Mouse (Mus musculus) intestine, postnatal 0 days (tissue): ENCODE measurements around the gene Rnf224. TPM values are rescaled to one million over a fixed set of nuclear protein-coding genes. Genes with fewer than 3 reads are reported as not detected.
A peak's percentile ranks its signal among the peaks of the same experiment; 100 is the strongest.
"Not testable (repeated sequence)": the region's sequence is repeated elsewhere in the genome, so short reads cannot be mapped to it uniquely, and the experiment has no call there.

ENCODE experiments used
- ATAC-seq: fragments of 200-750 bp; cut with Nextera tagmentation; 2 replicates; pipeline ENCODE4 v1.8.0; 2017; ENCODE audit warnings: mild to moderate bottlenecking, moderate TSS enrichment, moderate library complexity
- H3K27ac ChIP-seq: fragments of 300-500 bp; sonication (generic); 2 replicates; pipeline ENCODE4 v1.5.1; 2014; ENCODE audit warnings: mild to moderate bottlenecking, low read depth, low read length, moderate library complexity
- H3K27me3 ChIP-seq: fragments of 300-500 bp; sonication (generic); replicated peaks from 2 replicates; pipeline ENCODE4 v1.6.1; 2014; ENCODE audit warnings: low read length, mixed read lengths; ENCODE audit not compliant: control insufficient read depth, insufficient read depth
- H3K36me3 ChIP-seq: fragments of 300-500 bp; sonication (generic); 2 replicates; pipeline ENCODE4 v1.6.1; 2014; ENCODE audit warnings: mild to moderate bottlenecking, moderate library complexity; ENCODE audit not compliant: control insufficient read depth, insufficient read depth
- H3K4me1 ChIP-seq: fragments of 300-500 bp; sonication (generic); replicated peaks from 2 replicates; pipeline ENCODE4 v1.6.1; 2014; ENCODE audit warnings: antibody characterized with exemption, low read length, mixed read lengths; ENCODE audit not compliant: control insufficient read depth, insufficient read depth
- H3K4me2 ChIP-seq: fragments of 300-500 bp; sonication (generic); replicated peaks from 2 replicates; pipeline ENCODE4 v1.6.1; 2014; ENCODE audit warnings: low read depth, mild to moderate bottlenecking, moderate library complexity
- H3K4me3 ChIP-seq: fragments of 300-500 bp; sonication (generic); 2 replicates; pipeline ENCODE4 v1.5.1; 2014; ENCODE audit warnings: low read depth, low read length
- H3K9ac ChIP-seq: fragments of 300-500 bp; sonication (generic); 2 replicates; pipeline ENCODE4 v1.6.1; 2014; ENCODE audit warnings: mild to moderate bottlenecking, low read depth, low read length
- H3K9me3 ChIP-seq: fragments of 300-500 bp; sonication (generic); 2 replicates; pipeline ENCODE4 v1.6.1; 2016; ENCODE audit warnings: mixed run types; ENCODE audit not compliant: control insufficient read depth
- CTCF ChIP-seq: sonication (generic); IDR thresholded peaks from 2 replicates; pipeline ENCODE4 v1.5.1; 2016; ENCODE audit warnings: low read depth, mild to moderate bottlenecking, control low read depth, antibody characterized with exemption, moderate library complexity
- WGBS: fragments of 180-500 bp; shearing (Covaris S2); extraction: QIAGEN DNeasy Blood & Tissue Kit; methylation state at CpG from one replicate; pipeline ENCODE4 v1.1.7; 2014; 5-methylcytosine and 5-hydroxymethylcytosine counted together
- polyA plus RNA-seq: library from polyadenylated mRNA; unstranded; fragments of >200 nt; fragmentation: Nextera tagmentation; extraction: Ambion mirVana; gene quantifications from 2 replicates; pipeline ENCODE4 v1.2.1, GENCODE M21; 2015

Rnf224 gene
- polyA plus RNA-seq, 1 experiment from 2014 or later, result 0.09 TPM

GRCm38 (mm10) chr2:25256443-25257109, 20.0 kb upstream of the Rnf224 start:
- peak overlapping the region; percentile 99 for H3K4me3 ChIP-seq
- peak overlapping the region; percentile 91 for H3K9ac ChIP-seq
- peak overlapping the region; percentile 82; the same call in 1 of the 2 replicates for H3K27ac ChIP-seq
- peak; percentile 69 for TF ChIP-seq CTCF
- WGBS, result 49% methylated on average over 11 of the region's 12 CpGs
- H3K36me3 ChIP-seq, result peaks cover 13% of the 10 kb centered on the region; the same call in 1 of the 2 replicates
- H3K9me3 ChIP-seq, H3K4me1 ChIP-seq, H3K27me3 ChIP-seq, ATAC-seq: not testable (repeated sequence)
- peak overlapping the region; percentile 93 for H3K4me2 ChIP-seq

- TF ChIP-seq CTCF, result no peak
- under 1% methylated on average over 39 of the region's 39 CpGs for WGBS
These were observed 18.7 kb upstream of the Rnf224 start, which contains the start of gene Tmem203 for GRCm38 (mm10) chr2:25255284-25255779. Gene Tmem203, plus strand, starts transcription at chr2:25255439.

GRCm38 (mm10) chr2:25252331-25252730, 15.7 kb upstream of the Rnf224 start:
- no peak overlapping the region for H3K4me3 ChIP-seq
- H3K4me2 ChIP-seq, result no peak overlapping the region
- H3K27me3 ChIP-seq, result no peaks in the 10 kb centered on the region
- H3K9me3 ChIP-seq, result no peaks in the 10 kb centered on the region
- TF ChIP-seq CTCF, result peak; percentile 77
- H3K27ac ChIP-seq, result no peak overlapping the region
- no peak overlapping the region for H3K9ac ChIP-seq
- no peak; the same call in 1 of the 2 replicates for ATAC-seq
- no peaks in the 10 kb centered on the region for H3K4me1 ChIP-seq
- H3K36me3 ChIP-seq, result peaks cover 51% of the 10 kb centered on the region
- 72% methylated on average over 1 of the region's 1 CpGs for WGBS

More at GRCm38 (mm10) chr2:25255284-25255779, 18.7 kb upstream of the Rnf224 start, which contains the start of gene Tmem203:
- Histone ChIP-seq H3K9me3 (no peaks in the 10 kb centered on the region), H3K36me3 (peaks cover 24% of the 10 kb centered on the region), H3K4me1 (no peaks in the 10 kb centered on the region), H3K27me3 (no peaks in the 10 kb centered on the region), H3K4me3 (peak within 1 kb of the TSS; percentile 99), H3K4me2 (peak within 1 kb of the TSS; percentile 93), H3K27ac (peak within 1 kb of the TSS; percentile 82), H3K9ac (peak within 1 kb of the TSS; percentile 91)
- peak; percentile 82 for ATAC-seq

- Histone ChIP-seq H3K27ac (peak within 1 kb of the TSS; percentile 74), H3K4me3 (peak within 1 kb of the TSS; percentile 12), H3K9ac (peak within 1 kb of the TSS; percentile 11; the same call in 1 of the 2 replicates), H3K4me2 (peak within 1 kb of the TSS; percentile 55), H3K36me3 (peaks cover 39% of the 10 kb centered on the region), H3K9me3 (no peaks in the 10 kb centered on the region), H3K27me3 (0 out of 2 replicates have a peak, but pooled peaks cover 3% of the 10 kb centered on the region), H3K4me1 (peaks cover 4% of the 10 kb centered on the region; the same call in 1 of the 2 replicates)
- no peak for TF ChIP-seq CTCF
- peak; percentile 62 for ATAC-seq
- 46% methylated on average over 10 of the region's 10 CpGs for WGBS
These were observed 9.8 kb upstream of the Rnf224 start, which contains the start of gene AL732309.1 for GRCm38 (mm10) chr2:25246183-25247072. Gene AL732309.1, minus strand, starts transcription at chr2:25246863.

GRCm38 (mm10) chr2:25244144-25244543, 7.6 kb upstream of the Rnf224 start:
- peaks cover 9% of the 10 kb centered on the region; the same call in 1 of the 2 replicates for H3K4me1 ChIP-seq
- H3K4me3 ChIP-seq, result no peak overlapping the region
- ATAC-seq, result no peak
- TF ChIP-seq CTCF, result no peak
- H3K27ac ChIP-seq, result no peak overlapping the region
- H3K36me3 ChIP-seq, result peaks cover 19% of the 10 kb centered on the region; the same call in 1 of the 2 replicates
- H3K4me2 ChIP-seq, result no peak overlapping the region
- 84% methylated on average over 4 of the region's 4 CpGs for WGBS
- H3K27me3 ChIP-seq, result 0 out of 2 replicates have a peak, but pooled peaks cover 3% of the 10 kb centered on the region
- no peaks in the 10 kb centered on the region for H3K9me3 ChIP-seq
- H3K9ac ChIP-seq, result no peak overlapping the region
